Mouse (Mus musculus) cortical plate, adult 2 months (tissue): ENCODE measurements around the gene Zfhx3.

Experiments
- CTCF ChIP-seq: fragments of 200-500 bp; IDR thresholded peaks from 2 replicates; pipeline ENCODE4 v1.5.1; 2011; ENCODE audit warnings: mild to moderate bottlenecking, control low read depth, low read length; ENCODE audit not compliant: insufficient read depth; ENCODE audit errors: extremely low read depth
- POLR2A ChIP-seq: fragments of 200-500 bp; IDR thresholded peaks from 2 replicates; pipeline ENCODE4 v1.6.1; 2011; ENCODE audit warnings: mild to moderate bottlenecking, low read length, control low read depth; ENCODE audit not compliant: insufficient read depth; ENCODE audit errors: extremely low read depth

GRCm38 (mm10) chr8:108866430-108866829, 924.0 kb downstream of the Zfhx3 start:
- TF ChIP-seq POLR2A (no peak), CTCF (no peak)
